Mouse (Mus musculus): ENCODE measurements around the gene Ripor1.
"Not testable (repeated sequence)": the region's sequence is repeated elsewhere in the genome, so short reads cannot be mapped to it uniquely, and the experiment has no call there.

The Ripor1 gene

DNA sequence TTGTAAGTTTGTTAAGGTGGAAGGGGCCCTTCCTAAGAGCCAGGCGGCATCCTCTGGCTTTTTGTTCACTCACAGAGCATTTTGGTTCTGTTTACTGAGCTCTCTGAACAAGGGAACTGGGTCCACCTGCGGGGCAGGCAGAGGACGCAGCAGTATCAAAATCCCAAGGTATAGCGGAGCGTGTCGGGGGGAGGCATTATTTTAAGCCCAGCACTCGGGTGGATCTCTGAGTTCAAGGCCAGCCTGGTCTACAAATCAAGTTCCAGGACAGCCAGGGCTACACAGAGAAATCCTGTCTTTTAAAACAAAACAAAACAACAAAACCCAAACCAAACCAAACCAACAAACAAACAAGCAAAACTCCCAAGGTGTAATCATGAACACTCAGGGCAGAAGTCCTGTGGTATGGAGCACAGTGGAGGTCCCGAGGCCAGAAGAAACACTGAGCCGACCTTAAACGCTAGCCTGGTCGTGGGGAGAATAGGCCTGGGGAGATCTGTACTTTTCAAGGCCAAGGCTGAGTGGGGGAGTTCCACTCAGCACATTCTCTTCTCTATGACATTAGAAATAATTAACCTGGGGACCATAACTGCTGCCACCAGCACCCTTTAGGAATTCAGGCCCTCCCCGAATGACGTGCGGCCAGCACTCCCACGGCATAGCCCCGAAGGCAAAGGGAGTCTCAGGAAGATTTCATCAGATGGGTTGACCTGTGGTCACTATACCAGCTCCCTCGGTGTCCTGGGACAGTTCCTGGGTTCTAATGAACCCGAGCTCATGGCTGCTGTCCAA, 10.4 kb upstream of the Ripor1 start:
- no peak for DNase-seq (ENCODE audit: low read depth, low spot score)
- no peaks in the 10 kb centered on the region; the same call in 1 of the 2 replicates for H3K27me3 ChIP-seq (ENCODE audit: control insufficient read depth, insufficient read depth, low read length, poor library complexity, severe bottlenecking)
- no peaks in the 10 kb centered on the region for H3K36me3 ChIP-seq (ENCODE audit: control insufficient read depth, insufficient read depth, low read length, poor library complexity, severe bottlenecking)

DNA sequence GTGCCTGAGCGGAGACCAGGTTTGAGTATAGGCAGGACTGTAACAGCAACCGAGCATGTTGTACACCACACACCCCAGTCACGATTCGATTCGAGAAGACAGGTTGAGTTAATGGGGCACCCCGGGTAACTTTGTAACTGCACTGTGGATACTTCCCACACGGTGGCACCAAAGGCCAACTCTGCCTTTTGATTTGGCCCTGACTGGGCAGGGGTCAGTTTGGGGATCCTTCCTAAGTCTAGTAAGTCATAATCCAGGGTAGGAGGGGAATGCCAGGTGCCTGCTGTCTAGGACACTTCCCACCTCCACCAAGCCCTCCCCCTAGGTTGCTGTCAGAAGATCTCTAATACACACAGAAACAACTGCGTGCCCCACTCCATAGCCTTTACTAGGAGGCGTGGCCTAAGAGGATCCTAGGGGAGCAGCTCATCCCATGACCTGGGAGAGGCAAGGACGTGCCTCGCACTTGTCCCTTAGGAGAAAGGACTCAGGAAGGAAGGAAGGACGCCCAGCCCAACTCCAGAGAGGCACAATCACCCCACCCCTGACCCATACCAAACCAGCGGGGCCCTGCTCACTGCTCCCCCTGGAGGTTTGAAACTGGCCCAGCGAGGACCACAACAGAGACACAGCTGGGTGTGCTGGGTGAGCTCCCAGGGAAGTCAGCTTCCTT, 8.6 kb upstream of the Ripor1 start:
- Histone ChIP-seq H3K27me3 (ENCODE audit: control insufficient read depth, insufficient read depth, low read length, poor library complexity, severe bottlenecking) (no peaks in the 10 kb centered on the region), H3K36me3 (ENCODE audit: control insufficient read depth, insufficient read depth, low read length, poor library complexity, severe bottlenecking) (no peaks in the 10 kb centered on the region)
- DNase-seq (ENCODE audit: low read depth, low spot score), result peak; percentile 81

DNA sequence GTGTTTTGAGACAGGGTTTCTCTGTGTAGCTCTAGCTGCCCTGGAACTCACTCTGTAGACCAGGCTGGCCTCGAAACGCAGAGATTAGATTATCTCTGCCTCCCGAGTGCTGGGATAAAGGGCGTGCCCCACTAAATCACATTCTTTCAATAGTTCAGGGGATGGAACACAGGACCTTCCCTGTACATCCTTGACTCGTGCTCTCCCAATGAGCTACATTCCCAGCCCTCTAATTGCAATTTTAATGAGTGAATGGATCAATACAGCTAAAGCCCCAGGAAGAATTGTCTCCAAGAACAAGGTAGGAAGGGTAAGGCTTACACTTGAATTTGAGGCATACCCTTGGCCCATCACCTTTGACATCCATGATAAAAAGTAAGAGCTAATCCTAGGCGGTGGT, 6.3 kb upstream of the Ripor1 start:
- no peak for DNase-seq (ENCODE audit: low read depth, low spot score)
- no peaks in the 10 kb centered on the region for H3K27me3 ChIP-seq (ENCODE audit: control insufficient read depth, insufficient read depth, low read length, poor library complexity, severe bottlenecking)

GRCm38 (mm10) chr8:105601301-105601700, 3.8 kb upstream of the Ripor1 start:
- Histone ChIP-seq H3K27me3 (ENCODE audit: control insufficient read depth, insufficient read depth, low read length, poor library complexity, severe bottlenecking) (no peaks in the 10 kb centered on the region), H3K36me3 (ENCODE audit: control insufficient read depth, insufficient read depth, low read length, poor library complexity, severe bottlenecking) (no peaks in the 10 kb centered on the region)
- no peak for DNase-seq (ENCODE audit: low read depth, low spot score)

More for the DNA sequence above, 6.3 kb upstream of the Ripor1 start:
- H3K36me3 ChIP-seq (ENCODE audit: control insufficient read depth, insufficient read depth, low read length, poor library complexity, severe bottlenecking), result no peaks in the 10 kb centered on the region

- not testable (repeated sequence) for H3K27me3 ChIP-seq (ENCODE audit: control insufficient read depth, insufficient read depth, low read length, poor library complexity, severe bottlenecking); H3K36me3 ChIP-seq (ENCODE audit: control insufficient read depth, insufficient read depth, low read length, poor library complexity, severe bottlenecking); DNase-seq (ENCODE audit: low read depth, low spot score)
Measured at GRCm38 (mm10) chr8:105602540-105602939, 2.5 kb upstream of the Ripor1 start.

DNA sequence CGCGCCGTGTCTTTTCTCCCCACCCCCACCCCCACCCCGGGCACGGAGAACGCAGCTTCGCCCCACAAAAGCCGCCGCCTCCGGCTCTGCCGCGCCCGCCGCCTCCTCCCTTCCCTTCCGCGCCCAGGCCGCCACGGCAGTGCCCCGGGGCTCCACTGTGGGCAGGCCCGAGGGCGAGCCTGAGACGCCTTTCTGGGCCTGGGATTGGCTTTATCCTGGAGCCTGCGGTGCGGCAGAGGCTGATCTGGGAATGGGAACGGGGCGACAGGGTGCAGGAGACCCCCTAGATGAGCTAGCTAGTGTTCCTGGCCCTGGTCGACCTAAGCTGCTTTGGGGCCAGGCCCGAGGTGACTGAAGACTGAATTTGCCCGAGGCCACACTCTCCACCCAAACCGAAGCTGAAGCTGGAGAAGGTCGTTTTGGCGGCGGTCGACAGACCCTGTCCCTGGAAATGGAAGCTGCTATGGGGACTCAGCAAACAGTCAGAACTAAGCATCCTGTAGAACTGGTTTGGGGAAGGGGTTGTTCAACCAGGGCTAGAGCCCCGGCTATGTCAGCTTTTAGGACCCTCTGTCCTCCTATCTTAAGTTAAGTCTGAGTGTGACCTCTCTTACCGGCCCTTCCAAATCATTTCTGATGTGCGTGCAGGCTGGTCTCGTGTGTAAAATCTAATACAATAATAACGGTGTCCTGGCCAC, 585 bp downstream of the Ripor1 start:
- DNase-seq (ENCODE audit: low read depth, low spot score), result no peak
- Histone ChIP-seq H3K36me3 (ENCODE audit: control insufficient read depth, insufficient read depth, low read length, poor library complexity, severe bottlenecking) (no peaks in the 10 kb centered on the region), H3K27me3 (ENCODE audit: control insufficient read depth, insufficient read depth, low read length, poor library complexity, severe bottlenecking) (no peaks in the 10 kb centered on the region)

DNA sequence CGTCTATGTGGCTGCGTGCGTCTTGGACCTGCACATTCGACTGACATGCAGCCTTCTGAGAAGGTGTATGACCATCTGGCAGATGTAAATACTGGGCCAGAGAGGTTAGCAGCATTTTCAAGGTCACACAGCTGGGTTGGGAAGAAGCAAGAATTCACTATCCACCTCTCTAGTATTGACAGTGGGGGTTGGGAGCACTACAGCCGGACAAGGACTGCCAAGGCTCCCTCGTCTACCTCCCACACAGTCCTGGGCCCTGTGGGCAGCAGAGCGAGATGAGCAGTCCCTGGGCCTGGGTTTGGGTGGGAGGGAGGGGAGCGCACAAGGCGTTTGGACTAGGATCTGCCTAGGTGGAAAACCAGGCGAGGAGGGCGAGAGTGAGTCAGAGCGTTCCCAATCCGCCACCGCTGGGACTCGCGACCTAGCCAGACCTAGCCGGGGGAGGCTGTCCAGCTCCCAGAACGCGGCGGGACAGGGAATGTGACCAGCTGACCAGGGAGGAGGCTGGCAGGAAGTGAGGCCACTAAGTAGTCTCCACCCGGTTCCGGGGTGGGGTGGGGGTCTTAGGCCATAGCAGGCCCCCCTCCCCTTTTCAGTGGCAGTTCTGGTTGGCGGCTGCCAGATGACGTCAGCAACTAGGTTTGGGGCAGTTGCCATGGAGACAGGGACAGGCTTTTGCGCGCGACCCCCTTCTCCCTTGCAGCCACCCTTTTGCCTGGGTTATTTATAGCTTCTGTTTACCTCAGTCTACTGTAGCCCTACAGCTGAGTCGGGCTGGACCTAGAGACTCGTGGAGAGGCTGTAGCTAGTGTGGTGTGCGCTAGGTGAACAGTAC, 1.4 kb downstream of the Ripor1 start:
- peak; percentile 77 for DNase-seq (ENCODE audit: low read depth, low spot score)
- no peaks in the 10 kb centered on the region for H3K36me3 ChIP-seq (ENCODE audit: control insufficient read depth, insufficient read depth, low read length, poor library complexity, severe bottlenecking)
- H3K27me3 ChIP-seq (ENCODE audit: control insufficient read depth, insufficient read depth, low read length, poor library complexity, severe bottlenecking), result no peaks in the 10 kb centered on the region

DNA sequence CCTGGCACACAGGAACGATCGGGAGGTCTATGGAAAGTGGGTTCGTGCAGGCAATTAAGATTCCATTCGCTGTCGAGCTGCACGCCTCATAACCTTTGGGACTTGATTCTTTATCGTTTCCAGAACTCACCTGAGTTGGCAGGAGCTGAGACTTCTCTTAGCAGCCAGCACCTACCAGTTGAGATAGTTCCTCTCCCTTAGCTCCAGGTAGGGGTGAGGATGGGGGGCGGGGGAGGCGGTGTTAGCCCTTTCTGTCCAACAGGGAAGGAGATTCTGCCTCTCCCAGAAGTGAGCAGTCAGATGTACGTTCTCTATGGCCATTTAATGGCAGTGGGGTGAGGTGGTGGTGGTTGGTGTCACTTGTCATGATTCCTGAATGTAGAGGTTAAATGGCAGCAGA, 2.0 kb downstream of the Ripor1 start:
- DNase-seq (ENCODE audit: low read depth, low spot score), result no peak
- no peaks in the 10 kb centered on the region for H3K36me3 ChIP-seq (ENCODE audit: control insufficient read depth, insufficient read depth, low read length, poor library complexity, severe bottlenecking)
- H3K27me3 ChIP-seq (ENCODE audit: control insufficient read depth, insufficient read depth, low read length, poor library complexity, severe bottlenecking), result no peaks in the 10 kb centered on the region

- H3K27me3 ChIP-seq (ENCODE audit: control insufficient read depth, insufficient read depth, low read length, poor library complexity, severe bottlenecking), result no peaks in the 10 kb centered on the region
- no peaks in the 10 kb centered on the region for H3K36me3 ChIP-seq (ENCODE audit: control insufficient read depth, insufficient read depth, low read length, poor library complexity, severe bottlenecking)
- DNase-seq (ENCODE audit: low read depth, low spot score), result peak; percentile 70
Measured at GRCm38 (mm10) chr8:105607684-105608083, 2.6 kb downstream of the Ripor1 start.

- Histone ChIP-seq H3K27me3 (ENCODE audit: control insufficient read depth, insufficient read depth, low read length, poor library complexity, severe bottlenecking) (no peaks in the 10 kb centered on the region), H3K36me3 (ENCODE audit: control insufficient read depth, insufficient read depth, low read length, poor library complexity, severe bottlenecking) (no peaks in the 10 kb centered on the region)
- DNase-seq (ENCODE audit: low read depth, low spot score), result no peak
Measured at GRCm38 (mm10) chr8:105609355-105609754, 4.3 kb downstream of the Ripor1 start.

- no peak for DNase-seq (ENCODE audit: low read depth, low spot score)
- H3K27me3 ChIP-seq (ENCODE audit: control insufficient read depth, insufficient read depth, low read length, poor library complexity, severe bottlenecking), result no peaks in the 10 kb centered on the region
- H3K36me3 ChIP-seq (ENCODE audit: control insufficient read depth, insufficient read depth, low read length, poor library complexity, severe bottlenecking), result no peaks in the 10 kb centered on the region
Measured at GRCm38 (mm10) chr8:105609771-105610170, 4.7 kb downstream of the Ripor1 start.

DNA sequence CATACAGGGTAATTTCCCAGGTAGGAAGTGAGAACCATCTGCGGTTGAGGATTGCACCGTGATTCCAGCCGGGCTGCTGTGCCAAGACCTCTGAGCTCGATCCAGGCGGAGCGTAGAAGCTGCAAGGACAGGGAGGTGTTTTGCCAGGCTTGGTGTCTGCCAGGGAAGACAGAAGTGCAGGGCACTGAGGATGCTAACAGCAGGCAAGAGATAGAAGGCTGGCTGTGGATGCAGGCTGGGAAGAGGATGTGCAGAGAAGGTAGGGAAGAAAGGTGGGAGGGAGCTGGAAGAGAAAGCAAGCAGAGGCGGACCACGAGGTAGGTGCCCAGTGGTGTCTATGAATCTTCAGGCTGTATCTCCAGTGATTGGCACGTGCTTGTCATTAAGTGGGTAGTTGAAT, 6.8 kb downstream of the Ripor1 start:
- Histone ChIP-seq H3K36me3 (ENCODE audit: control insufficient read depth, insufficient read depth, low read length, poor library complexity, severe bottlenecking) (0 out of 2 replicates have a peak, but pooled peaks cover 3% of the 10 kb centered on the region), H3K27me3 (ENCODE audit: control insufficient read depth, insufficient read depth, low read length, poor library complexity, severe bottlenecking) (no peaks in the 10 kb centered on the region)
- no peak for DNase-seq (ENCODE audit: low read depth, low spot score)

DNA sequence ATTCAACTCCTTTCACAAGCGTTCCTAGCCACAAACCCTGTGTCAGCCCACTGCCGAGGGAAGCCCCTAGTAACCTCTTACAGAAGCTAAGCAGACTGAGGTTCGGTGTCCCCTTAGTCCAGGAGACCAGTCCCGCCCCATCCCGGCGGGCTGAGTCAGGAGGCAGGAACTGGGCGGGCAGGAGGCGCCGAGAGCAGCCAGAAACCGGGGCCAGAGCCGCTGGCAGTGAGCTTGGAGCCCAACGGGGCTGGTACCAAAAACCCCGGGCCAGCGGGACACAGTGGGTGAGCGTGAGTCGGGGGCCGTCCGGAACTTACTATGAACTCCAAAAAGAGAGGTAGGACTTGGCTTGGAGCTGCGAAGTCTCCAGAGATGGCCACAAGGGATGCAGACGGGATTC, 8.0 kb downstream of the Ripor1 start:
- Histone ChIP-seq H3K36me3 (ENCODE audit: control insufficient read depth, insufficient read depth, low read length, poor library complexity, severe bottlenecking) (peaks cover 3% of the 10 kb centered on the region), H3K27me3 (ENCODE audit: control insufficient read depth, insufficient read depth, low read length, poor library complexity, severe bottlenecking) (no peaks in the 10 kb centered on the region)
- no peak for DNase-seq (ENCODE audit: low read depth, low spot score)

DNA sequence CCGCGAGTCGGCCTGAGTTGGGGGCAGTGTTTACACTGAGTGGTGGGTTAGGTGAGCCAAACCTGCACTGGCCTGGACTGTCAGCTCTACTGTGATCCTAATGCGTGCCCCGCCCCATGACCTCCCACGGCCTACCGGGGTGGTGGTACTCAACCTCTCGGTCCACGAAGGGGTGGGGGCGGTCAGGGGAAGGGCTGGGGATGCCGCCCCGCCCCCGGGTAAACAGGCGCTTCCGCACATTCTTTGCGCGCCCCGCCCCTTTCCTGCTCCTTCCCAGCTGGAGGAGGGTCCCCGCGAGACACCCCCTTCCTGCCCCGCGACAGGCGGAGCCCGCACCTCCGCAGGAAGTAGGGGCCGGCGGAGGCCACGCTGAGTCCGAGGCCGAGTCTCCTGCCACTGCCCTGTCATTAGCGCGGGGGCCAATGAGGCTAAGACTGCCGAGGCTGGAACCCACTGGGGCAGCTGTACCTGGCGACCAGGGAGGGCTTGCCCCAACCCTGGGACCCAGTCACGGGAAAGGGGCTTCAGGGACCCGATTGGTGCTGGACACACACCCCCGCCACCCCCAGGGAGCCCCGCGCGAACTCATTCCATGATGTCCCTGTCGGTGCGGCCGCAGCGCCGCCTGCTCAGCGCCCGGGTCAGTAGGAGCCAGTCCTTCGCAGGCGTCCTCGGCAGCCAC, 8.9 kb downstream of the Ripor1 start:
- no peak for DNase-seq (ENCODE audit: low read depth, low spot score)
- Histone ChIP-seq H3K27me3 (ENCODE audit: control insufficient read depth, insufficient read depth, low read length, poor library complexity, severe bottlenecking) (no peaks in the 10 kb centered on the region), H3K36me3 (ENCODE audit: control insufficient read depth, insufficient read depth, low read length, poor library complexity, severe bottlenecking) (peaks cover 3% of the 10 kb centered on the region)
